Mouse (Mus musculus) thymus, postnatal 10 days (tissue): ENCODE data around the gene G6pc3.

Experiments
- DNase-seq, 2 experiments: peaks; one replicate each; pipeline ENCODE4 v3.0.0; 2021; ENCODE audit warnings: low spot score in 2 of 2

The G6pc3 gene

GRCm38 (mm10) chr11:102218783-102219182 is 29.4 kb downstream of the G6pc3 start:
- DNase-seq, result peak; percentile 83 to 86

- no peak for DNase-seq
Measured at GRCm38 (mm10) chr11:102219247-102219993, 30.0 kb downstream of the G6pc3 start.

GRCm38 (mm10) chr11:102219994-102220346 is 30.6 kb downstream of the G6pc3 start:
- DNase-seq, result no peak

- DNase-seq, result no peak
Measured at GRCm38 (mm10) chr11:102220451-102220850, 31.0 kb downstream of the G6pc3 start.

GRCm38 (mm10) chr11:102221243-102221953 is 32.0 kb downstream of the G6pc3 start:
- DNase-seq, result no peak

- DNase-seq, result no peak
Measured at GRCm38 (mm10) chr11:102221954-102222351, 32.5 kb downstream of the G6pc3 start.

- peak; percentile 77 to 88 for DNase-seq
Measured at GRCm38 (mm10) chr11:102223166-102223565, 33.7 kb downstream of the G6pc3 start.

- DNase-seq, result no peak
Measured at GRCm38 (mm10) chr11:102224686-102225085, 35.3 kb downstream of the G6pc3 start.

GRCm38 (mm10) chr11:102225221-102225620 is 35.8 kb downstream of the G6pc3 start:
- no peak for DNase-seq

- DNase-seq, result no peak
Measured at GRCm38 (mm10) chr11:102226067-102226978, 36.9 kb downstream of the G6pc3 start.

- DNase-seq, result no peak
Measured at GRCm38 (mm10) chr11:102227270-102228190, 38.1 kb downstream of the G6pc3 start.

GRCm38 (mm10) chr11:102228191-102228545 is 38.7 kb downstream of the G6pc3 start:
- DNase-seq, result no peak

- no peak for DNase-seq
Measured at GRCm38 (mm10) chr11:102228646-102229268, 39.3 kb downstream of the G6pc3 start.

GRCm38 (mm10) chr11:102229331-102229953 is 40.0 kb downstream of the G6pc3 start:
- peak; percentile 30 to 33 for DNase-seq

- DNase-seq, result peak; percentile 96 to 97
Measured at GRCm38 (mm10) chr11:102230006-102230741, 40.8 kb downstream of the G6pc3 start, which contains the start of gene Hdac5. Gene Hdac5, minus strand, starts transcription at chr11:102230166.

GRCm38 (mm10) chr11:102236022-102236421 is 46.6 kb downstream of the G6pc3 start:
- no peak for DNase-seq

GRCm38 (mm10) chr11:102240636-102241035 is 51.2 kb downstream of the G6pc3 start:
- DNase-seq, result no peak

GRCm38 (mm10) chr11:102241246-102241645 is 51.8 kb downstream of the G6pc3 start:
- no peak for DNase-seq

- DNase-seq, result no peak
Measured at GRCm38 (mm10) chr11:102241874-102242273, 52.5 kb downstream of the G6pc3 start.
